Mouse (Mus musculus): Measurements from ENCODE around the gene Mpc1.
A peak's percentile ranks its signal among the peaks of the same experiment; 100 is the strongest.
"Not testable (repeated sequence)": the region's sequence is repeated elsewhere in the genome, so short reads cannot be mapped to it uniquely, and the experiment has no call there.

Gene Mpc1

GRCm38 (mm10) chr17:8337159-8337558 is 54.5 kb downstream of the Mpc1 start, which contains the start of gene Prr18:
Gene Prr18, plus strand, starts transcription at chr17:8337459.
- not testable (repeated sequence) for DNase-seq

DNA sequence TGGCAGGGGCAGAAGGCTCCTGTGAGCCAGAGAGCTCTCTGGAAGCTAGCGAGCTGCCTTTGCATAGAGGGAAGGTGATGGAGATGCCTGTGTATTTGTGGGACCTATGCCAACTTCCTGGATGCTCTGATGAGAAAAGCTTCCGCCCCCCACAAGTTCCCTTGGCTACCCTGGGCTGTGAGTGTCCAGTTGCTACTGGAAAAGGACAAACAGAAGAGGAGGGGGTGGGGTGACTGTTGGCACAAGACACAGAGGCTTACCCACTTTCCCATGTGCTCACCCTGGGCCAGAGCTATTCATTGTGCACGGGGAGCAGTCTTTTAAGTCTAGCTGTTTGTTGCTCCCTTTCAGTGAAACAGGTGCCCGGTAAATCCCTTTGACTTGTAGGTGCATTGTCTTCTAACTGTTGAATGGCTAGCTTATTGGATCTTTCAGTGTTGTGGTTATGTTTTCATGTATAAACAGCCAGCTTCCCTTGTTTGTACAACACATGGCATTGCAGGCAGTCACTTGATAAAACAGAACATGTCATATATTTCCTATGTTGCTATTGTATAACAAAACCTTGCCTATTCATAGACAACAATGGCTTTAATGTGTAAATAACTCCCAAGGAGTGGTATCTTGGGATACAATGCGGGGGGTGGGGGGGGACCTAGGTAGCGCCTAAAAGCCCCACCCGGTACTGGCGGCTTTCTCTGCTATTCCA is 57.1 kb downstream of the Mpc1 start:
- no peak for DNase-seq

DNA sequence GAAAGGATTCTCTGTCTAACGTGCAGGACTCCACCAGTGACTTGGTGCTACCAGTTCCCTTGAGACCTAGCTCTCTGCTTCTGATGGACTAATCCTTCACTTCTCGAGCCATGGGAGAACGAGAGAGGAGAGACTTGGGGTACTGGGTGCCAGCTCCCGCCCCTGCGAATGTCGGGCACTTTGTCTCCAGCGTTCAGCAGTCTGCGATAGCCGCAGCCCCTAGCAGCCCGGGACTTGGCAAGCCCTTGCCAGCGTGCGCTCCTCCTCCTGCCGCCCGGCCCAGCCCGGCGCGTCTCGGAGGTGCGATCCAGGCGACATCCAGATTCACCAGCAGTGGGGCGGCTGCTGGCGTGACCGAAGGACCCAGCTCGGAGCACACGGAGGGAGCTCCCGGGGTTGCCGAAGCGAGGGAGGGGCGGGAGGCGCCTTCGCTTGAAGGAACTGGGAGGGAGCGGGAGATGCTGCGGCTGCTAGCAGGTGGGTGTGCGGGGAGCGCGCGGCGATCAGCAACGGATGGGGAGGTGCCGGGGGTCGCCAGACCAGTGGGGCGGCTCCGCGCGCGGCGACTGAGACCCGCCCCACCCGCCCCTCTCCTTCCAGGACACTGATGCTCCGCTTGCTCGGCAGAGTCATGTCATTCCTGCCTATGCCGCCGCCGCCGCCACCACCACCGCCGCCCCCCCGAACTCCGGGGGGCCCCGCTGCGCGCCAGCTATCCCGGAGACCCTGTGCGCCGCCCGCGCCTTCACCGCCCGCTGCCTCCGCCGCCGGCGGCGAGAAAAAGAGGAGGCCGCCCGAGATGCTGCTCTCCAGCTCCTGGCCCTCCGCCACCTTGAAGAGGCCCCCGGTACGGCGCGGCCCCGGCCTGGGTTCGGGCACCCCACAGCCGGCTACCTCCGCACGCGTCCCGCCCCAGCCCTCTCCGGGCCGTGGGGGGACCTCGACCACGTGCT is 58.0 kb downstream of the Mpc1 start:
- peak; percentile 37 for DNase-seq

DNA sequence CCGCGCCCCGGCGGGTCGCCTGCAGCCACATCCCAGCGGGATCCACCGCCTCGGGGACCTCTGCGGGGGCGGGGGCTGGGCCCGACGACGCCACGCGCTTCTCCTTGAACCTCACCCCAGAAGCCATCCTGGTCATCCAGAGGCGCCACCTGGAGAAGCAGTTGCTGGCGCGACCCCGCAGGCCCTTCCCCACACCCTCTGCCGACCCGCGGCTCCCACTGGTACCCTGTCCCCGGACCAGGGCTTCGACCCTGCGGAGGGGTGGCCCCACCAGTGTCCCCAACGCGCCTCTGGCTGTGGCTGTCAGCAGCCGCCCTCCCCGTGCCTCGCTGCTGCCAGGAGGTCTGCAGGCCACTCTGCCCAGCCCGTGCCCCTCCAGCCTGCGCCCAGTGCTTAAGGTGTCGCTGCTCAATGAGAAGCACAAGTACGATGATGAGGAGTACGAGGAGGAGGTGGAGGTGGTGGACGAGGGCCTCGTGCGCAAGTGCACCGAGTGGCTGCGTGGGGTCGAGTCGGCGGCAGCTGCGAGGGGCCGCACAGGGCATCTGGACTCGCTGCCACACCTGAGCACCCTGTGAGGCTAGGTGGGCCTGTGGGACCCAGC is 58.8 kb downstream of the Mpc1 start:
- DNase-seq = no peak

DNA sequence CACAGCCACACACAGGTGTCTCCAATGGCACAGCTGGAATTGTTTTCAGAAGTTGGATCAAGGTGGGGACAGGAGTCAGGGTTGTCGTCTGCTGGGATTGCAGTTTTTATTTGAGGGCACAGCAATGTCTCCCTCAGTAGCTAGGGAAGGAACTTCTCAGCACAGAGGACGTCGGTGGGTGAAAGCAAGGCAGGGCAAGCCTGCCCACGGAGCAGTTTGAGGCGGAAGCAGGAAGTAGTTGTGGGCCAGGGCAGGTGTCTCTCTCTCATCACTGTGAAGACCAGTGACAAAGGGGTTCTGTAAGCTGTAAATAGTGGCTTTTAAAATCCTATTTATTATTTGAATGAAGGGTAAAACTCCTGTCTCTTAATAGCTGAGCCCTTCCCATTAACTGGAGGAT is 60.0 kb downstream of the Mpc1 start:
- no peak for DNase-seq

- DNase-seq = no peak
Measured at GRCm38 (mm10) chr17:8343416-8343815, 60.7 kb downstream of the Mpc1 start.
